Mouse (Mus musculus): ENCODE data around the gene Scrt2.

- TF ChIP-seq POLR2A (IDR thresholded peaks at IDR 0.05; ENCODE audit: insufficient read depth, low read depth, low read length), result no peak
- TF ChIP-seq CTCF (IDR thresholded peaks at IDR 0.05; ENCODE audit: insufficient read depth, low read depth, low read length), result no peak
These were observed 33.0 kb upstream of the Scrt2 start for GRCm38 (mm10) chr2:152048003-152048980.

All from olfactory bulb, adult 2 months (tissue).